Mouse (Mus musculus) hindbrain, embryonic 14.5 days (tissue): Measurements from ENCODE around the gene Entpd1. TPM values are rescaled to one million over a fixed set of nuclear protein-coding genes. Genes with fewer than 3 reads are reported as not detected.
"Not testable (repeated sequence)": the region's sequence is repeated elsewhere in the genome, so short reads cannot be mapped to it uniquely, and the experiment has no call there.

Experiments
- ATAC-seq: fragments of 200-750 bp; cut with Nextera tagmentation; 2 replicates; pipeline ENCODE4 v1.8.0; 2017; ENCODE audit warnings: moderate number of reproducible peaks, mild to moderate bottlenecking, moderate TSS enrichment, moderate library complexity; ENCODE audit not compliant: low FRiP score
- DNase-seq: peaks from one replicate; pipeline ENCODE4 v3.0.0-alpha.2; 2015; ENCODE audit warnings: low spot score
- H3K27ac ChIP-seq: fragments of 300-500 bp; sonication (generic); 2 replicates; pipeline ENCODE4 v1.5.1; 2014; ENCODE audit warnings: mild to moderate bottlenecking, moderate library complexity
- H3K27me3 ChIP-seq: fragments of 300-500 bp; sonication (generic); 2 replicates; pipeline ENCODE4 v1.6.1; 2014; ENCODE audit warnings: mild to moderate bottlenecking, low read length, mixed read lengths; ENCODE audit not compliant: control insufficient read depth, insufficient read depth
- H3K36me3 ChIP-seq: fragments of 300-500 bp; sonication (generic); replicated peaks from 2 replicates; pipeline ENCODE4 v1.6.1; 2014; ENCODE audit not compliant: control insufficient read depth, insufficient read depth
- H3K4me1 ChIP-seq: fragments of 300-500 bp; sonication (generic); replicated peaks from 2 replicates; pipeline ENCODE4 v1.6.1; 2014; ENCODE audit warnings: antibody characterized with exemption, low read length, mixed read lengths; ENCODE audit not compliant: control insufficient read depth, insufficient read depth
- H3K4me2 ChIP-seq: fragments of 300-500 bp; sonication (generic); replicated peaks from 2 replicates; pipeline ENCODE4 v1.6.1; 2014; ENCODE audit warnings: mild to moderate bottlenecking, moderate library complexity
- H3K4me3 ChIP-seq: fragments of 300-500 bp; sonication (generic); replicated peaks from 2 replicates; pipeline ENCODE4 v1.5.1; 2014; ENCODE audit warnings: mild to moderate bottlenecking, low read length
- H3K9ac ChIP-seq: fragments of 300-500 bp; sonication (generic); 2 replicates; pipeline ENCODE4 v1.6.1; 2014
- H3K9me3 ChIP-seq: fragments of 300-500 bp; sonication (generic); 2 replicates; pipeline ENCODE4 v1.6.1; 2016; ENCODE audit warnings: low read length; ENCODE audit not compliant: control insufficient read depth
- WGBS: fragments of 180-500 bp; shearing (Covaris S2); extraction: QIAGEN DNeasy Blood & Tissue Kit; methylation state at CpG from one replicate; pipeline ENCODE4 v1.1.7; 2014; 5-methylcytosine and 5-hydroxymethylcytosine counted together
- polyA plus RNA-seq: library from polyadenylated mRNA; unstranded; fragments of >200 nt; fragmentation: Nextera tagmentation; extraction: Ambion mirVana; gene quantifications from 2 replicates; pipeline ENCODE4 v1.2.1, GENCODE M21; 2014

Entpd1 gene
- polyA plus RNA-seq, 1 experiment from 2014 or later = 9.6 TPM

GRCm38 (mm10) chr19:40614811-40615210, 2.6 kb downstream of the Entpd1 start:
- H3K36me3 ChIP-seq = 0 out of 2 replicates have a peak, but pooled peaks cover under 1% of the 10 kb centered on the region
- no peak overlapping the region for H3K9ac ChIP-seq
- no peak overlapping the region for H3K4me3 ChIP-seq
- no peaks in the 10 kb centered on the region for H3K9me3 ChIP-seq
- no peaks in the 10 kb centered on the region for H3K27me3 ChIP-seq
- H3K27ac ChIP-seq = no peak overlapping the region
- no peak overlapping the region for H3K4me2 ChIP-seq
- DNase-seq (no peak), ATAC-seq (no peak)
- H3K4me1 ChIP-seq = peaks cover 9% of the 10 kb centered on the region; the same call in 1 of the 2 replicates
- WGBS = 90% methylated on average over 7 of the region's 7 CpGs

- H3K9ac ChIP-seq = no peak overlapping the region
- H3K36me3 ChIP-seq = no peaks in the 10 kb centered on the region
- H3K4me2 ChIP-seq = no peak overlapping the region
- no peaks in the 10 kb centered on the region for H3K27me3 ChIP-seq
- no peak for ATAC-seq
- H3K9me3 ChIP-seq = no peaks in the 10 kb centered on the region
- no peak overlapping the region for H3K4me3 ChIP-seq
- no peak for DNase-seq
- WGBS = 91% methylated on average over 7 of the region's 7 CpGs
- peaks cover 4% of the 10 kb centered on the region; the same call in 1 of the 2 replicates for H3K4me1 ChIP-seq
- H3K27ac ChIP-seq = no peak overlapping the region
These were observed 3.9 kb downstream of the Entpd1 start for GRCm38 (mm10) chr19:40616021-40616420.

- H3K4me2 ChIP-seq, H3K9me3 ChIP-seq, ATAC-seq, DNase-seq, H3K9ac ChIP-seq, H3K27me3 ChIP-seq, H3K36me3 ChIP-seq, H3K4me3 ChIP-seq, H3K4me1 ChIP-seq, H3K27ac ChIP-seq: not testable (repeated sequence)
- 67% methylated on average over 9 of the region's 26 CpGs for WGBS
These were observed 9.4 kb downstream of the Entpd1 start for GRCm38 (mm10) chr19:40621616-40622015.

GRCm38 (mm10) chr19:40625935-40626334, 13.8 kb downstream of the Entpd1 start:
- Histone ChIP-seq H3K27ac (no peak overlapping the region), H3K4me2 (no peak overlapping the region), H3K4me1 (no peaks in the 10 kb centered on the region), H3K4me3 (no peak overlapping the region), H3K27me3 (no peaks in the 10 kb centered on the region), H3K9me3 (no peaks in the 10 kb centered on the region), H3K9ac (no peak overlapping the region), H3K36me3 (no peaks in the 10 kb centered on the region)
- 67% methylated on average over 12 of the region's 12 CpGs for WGBS
- ATAC-seq (no peak), DNase-seq (no peak)

- H3K4me3 ChIP-seq = no peak overlapping the region
- H3K4me2 ChIP-seq = no peak overlapping the region
- H3K4me1 ChIP-seq = no peaks in the 10 kb centered on the region
- no peak overlapping the region for H3K27ac ChIP-seq
- H3K36me3 ChIP-seq = no peaks in the 10 kb centered on the region
- no peaks in the 10 kb centered on the region for H3K9me3 ChIP-seq
- H3K27me3 ChIP-seq = no peaks in the 10 kb centered on the region
- no peak for DNase-seq
- ATAC-seq = no peak
- H3K9ac ChIP-seq = no peak overlapping the region
These were observed 16.8 kb downstream of the Entpd1 start for GRCm38 (mm10) chr19:40628950-40629349.

- Histone ChIP-seq H3K36me3 (no peaks in the 10 kb centered on the region), H3K4me3 (no peak overlapping the region), H3K27me3 (no peaks in the 10 kb centered on the region), H3K27ac (no peak overlapping the region), H3K4me1 (no peaks in the 10 kb centered on the region), H3K9me3 (no peaks in the 10 kb centered on the region), H3K9ac (no peak overlapping the region), H3K4me2 (no peak overlapping the region)
- 91% methylated on average over 3 of the region's 3 CpGs for WGBS
- ATAC-seq (no peak), DNase-seq (no peak)
These were observed 17.9 kb downstream of the Entpd1 start for GRCm38 (mm10) chr19:40630096-40630495.

- Histone ChIP-seq H3K4me2 (no peak overlapping the region), H3K9ac (no peak overlapping the region), H3K4me1 (no peaks in the 10 kb centered on the region), H3K27me3 (no peaks in the 10 kb centered on the region), H3K9me3 (no peaks in the 10 kb centered on the region), H3K27ac (no peak overlapping the region), H3K36me3 (no peaks in the 10 kb centered on the region), H3K4me3 (no peak overlapping the region)
- DNase-seq (no peak), ATAC-seq (no peak)
- 86% methylated on average over 7 of the region's 7 CpGs for WGBS
These were observed 18.4 kb downstream of the Entpd1 start for GRCm38 (mm10) chr19:40630606-40631005.

- DNase-seq (no peak), ATAC-seq (no peak)
- Histone ChIP-seq H3K4me3 (no peak overlapping the region), H3K36me3 (no peaks in the 10 kb centered on the region), H3K27me3 (no peaks in the 10 kb centered on the region), H3K9ac (no peak overlapping the region), H3K9me3 (no peaks in the 10 kb centered on the region), H3K4me2 (no peak overlapping the region), H3K27ac (no peak overlapping the region), H3K4me1 (no peaks in the 10 kb centered on the region)
- 91% methylated on average over 3 of the region's 3 CpGs for WGBS
These were observed 20.0 kb downstream of the Entpd1 start for GRCm38 (mm10) chr19:40632193-40632592.

- Histone ChIP-seq H3K9ac (no peak overlapping the region), H3K4me2 (no peak overlapping the region), H3K4me1 (no peaks in the 10 kb centered on the region), H3K4me3 (no peak overlapping the region), H3K27ac (no peak overlapping the region), H3K36me3 (no peaks in the 10 kb centered on the region), H3K27me3 (no peaks in the 10 kb centered on the region), H3K9me3 (no peaks in the 10 kb centered on the region)
- WGBS = 85% methylated on average over 5 of the region's 5 CpGs
- ATAC-seq (no peak), DNase-seq (no peak)
These were observed 20.5 kb downstream of the Entpd1 start for GRCm38 (mm10) chr19:40632668-40633067.

GRCm38 (mm10) chr19:40633144-40633543, 21.0 kb downstream of the Entpd1 start:
- DNase-seq (no peak), ATAC-seq (no peak)
- no peak overlapping the region for H3K4me3 ChIP-seq
- 61% methylated on average over 1 of the region's 1 CpGs for WGBS
- no peak overlapping the region for H3K27ac ChIP-seq
- no peaks in the 10 kb centered on the region for H3K9me3 ChIP-seq
- no peaks in the 10 kb centered on the region for H3K36me3 ChIP-seq
- no peak overlapping the region for H3K9ac ChIP-seq
- H3K4me1 ChIP-seq = no peaks in the 10 kb centered on the region
- no peak overlapping the region for H3K4me2 ChIP-seq
- H3K27me3 ChIP-seq = no peaks in the 10 kb centered on the region
